Mouse (Mus musculus) hindbrain, embryonic 10.5 days (tissue): ENCODE measurements around the gene BC030870. TPM values are rescaled to one million over a fixed set of nuclear protein-coding genes. Genes with fewer than 3 reads are reported as not detected.
A peak's percentile ranks its signal among the peaks of the same experiment; 100 is the strongest.

Source experiments
- DNase-seq: peaks from one replicate; pipeline ENCODE4 v3.0.0-alpha.2; 2017; ENCODE audit warnings: low spot score
- H3K27ac ChIP-seq: fragments of 300-500 bp; sonication (generic); 2 replicates; pipeline ENCODE4 v1.5.1; 2016; ENCODE audit warnings: mild to moderate bottlenecking, moderate library complexity
- H3K27me3 ChIP-seq: fragments of 300-500 bp; sonication (generic); 2 replicates; pipeline ENCODE4 v1.6.1; 2016; ENCODE audit warnings: mild to moderate bottlenecking; ENCODE audit not compliant: poor library complexity, insufficient read depth, severe bottlenecking
- H3K36me3 ChIP-seq: fragments of 300-500 bp; sonication (generic); 2 replicates; pipeline ENCODE4 v1.6.1; 2016; ENCODE audit warnings: mild to moderate bottlenecking, moderate library complexity
- H3K4me1 ChIP-seq: fragments of 300-500 bp; sonication (generic); replicated peaks from 2 replicates; pipeline ENCODE4 v1.6.1; 2016; ENCODE audit warnings: mild to moderate bottlenecking
- H3K4me3 ChIP-seq: fragments of 300-500 bp; sonication (generic); 2 replicates; pipeline ENCODE4 v1.5.1; 2016; ENCODE audit warnings: mild to moderate bottlenecking, moderate library complexity
- H3K9me3 ChIP-seq: fragments of 300-500 bp; sonication (generic); 2 replicates; pipeline ENCODE4 v1.6.1; 2016; ENCODE audit warnings: mild to moderate bottlenecking, moderate library complexity
- whole genome bisulfite sequencing: fragments of 180-500 bp; shearing (Covaris S2); methylation state at CpG from one replicate; pipeline ENCODE4 v1.1.7; 2016; 5-methylcytosine and 5-hydroxymethylcytosine counted together
- polyA plus RNA-seq: library from polyadenylated mRNA; unstranded; fragments of >200 nt; fragmentation: Nextera tagmentation; extraction: Ambion mirVana; gene quantifications from 2 replicates; pipeline ENCODE4 v1.2.1, GENCODE M21; 2016

BC030870 gene
- polyA plus RNA-seq, 1 experiment from 2014 or later: not detected

DNA sequence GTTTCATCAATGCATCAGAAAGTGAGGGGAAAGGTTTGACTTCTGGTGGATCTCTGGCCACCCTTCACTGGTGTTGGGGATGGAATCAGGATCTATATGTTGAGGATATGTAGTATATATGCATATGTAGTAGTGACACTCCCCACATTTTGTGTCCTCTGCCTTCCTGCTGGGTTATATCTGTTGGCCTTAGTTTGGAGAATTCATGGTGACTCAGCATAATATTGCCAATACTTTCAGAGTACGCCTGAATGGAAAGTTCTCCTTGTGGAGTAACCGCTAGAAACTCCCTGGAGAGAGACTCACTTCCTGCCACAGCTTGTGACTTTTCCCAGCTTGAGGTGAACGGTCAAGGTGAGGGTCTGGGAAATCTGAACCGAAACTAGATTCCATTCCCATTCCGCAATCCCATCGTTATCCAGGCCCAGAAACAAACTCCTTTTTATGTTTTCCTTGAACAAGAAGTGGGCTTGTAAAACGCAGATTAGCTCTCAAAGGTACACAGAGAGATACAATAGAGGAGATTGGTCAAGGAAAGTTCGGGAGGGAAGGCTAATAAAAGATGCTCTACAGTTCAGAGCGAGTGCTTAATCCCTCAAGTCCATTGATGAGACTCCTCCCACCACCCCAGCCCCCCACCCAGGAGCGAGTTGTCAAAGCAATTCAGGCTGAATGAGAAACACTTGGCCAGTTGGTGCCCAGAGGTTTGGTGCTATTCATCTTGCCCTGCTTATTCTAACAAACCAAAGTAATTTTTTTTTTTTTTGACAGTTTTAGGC is 61.5 kb downstream of the BC030870 start:
- H3K36me3 ChIP-seq: no peaks in the 10 kb centered on the region
- no peaks in the 10 kb centered on the region for H3K9me3 ChIP-seq
- H3K4me3 ChIP-seq: no peak overlapping the region
- H3K27ac ChIP-seq: no peak overlapping the region
- no peak for DNase-seq
- no peaks in the 10 kb centered on the region for H3K4me1 ChIP-seq
- H3K27me3 ChIP-seq: no peaks in the 10 kb centered on the region
- 46% methylated on average over 10 of the region's 10 CpGs for WGBS

DNA sequence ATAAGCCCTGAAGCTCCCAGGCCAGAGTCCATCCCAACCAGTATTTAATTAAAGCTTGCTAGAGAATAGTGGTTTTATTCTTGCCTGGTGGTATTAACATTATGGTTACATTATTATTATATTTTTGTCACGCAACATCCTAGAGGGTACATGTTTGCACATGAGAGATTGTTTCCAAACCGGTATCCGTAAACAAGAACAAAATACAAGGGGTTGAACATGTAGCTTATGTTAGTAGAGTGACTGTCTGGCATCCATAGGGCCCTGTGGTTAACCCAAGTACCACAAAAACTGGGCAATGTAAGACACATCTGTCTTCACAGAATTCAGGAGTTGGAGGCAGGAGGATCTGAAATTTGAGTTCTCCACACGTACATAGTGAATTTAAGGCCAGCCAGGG is 62.3 kb downstream of the BC030870 start:
- WGBS: 91% methylated on average over 4 of the region's 4 CpGs
- Histone ChIP-seq H3K27ac (no peak overlapping the region), H3K36me3 (no peaks in the 10 kb centered on the region), H3K9me3 (no peaks in the 10 kb centered on the region), H3K4me3 (no peak overlapping the region), H3K4me1 (no peaks in the 10 kb centered on the region), H3K27me3 (no peaks in the 10 kb centered on the region)
- DNase-seq: no peak

DNA sequence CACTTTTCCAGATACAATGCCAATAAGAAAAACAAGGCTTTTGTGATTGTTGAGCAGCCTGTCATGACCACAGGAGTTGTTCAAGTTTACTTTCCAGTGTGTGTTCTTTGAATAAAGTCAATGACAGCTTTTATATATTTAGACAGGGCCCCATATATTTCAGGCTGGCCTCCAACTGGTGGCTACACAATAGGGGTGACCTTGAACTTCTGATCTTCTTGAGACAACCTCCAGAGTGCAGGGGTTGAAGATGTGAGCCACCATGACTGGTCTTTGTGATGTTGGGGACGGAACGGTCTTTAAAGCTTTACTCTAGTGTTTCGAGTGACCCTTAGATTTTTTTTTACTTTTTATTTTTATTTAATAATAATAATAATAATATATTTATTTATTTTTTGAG is 63.7 kb downstream of the BC030870 start:
- H3K27me3 ChIP-seq: no peaks in the 10 kb centered on the region
- H3K36me3 ChIP-seq: no peaks in the 10 kb centered on the region
- no peaks in the 10 kb centered on the region for H3K4me1 ChIP-seq
- WGBS: 90% methylated on average over 3 of the region's 3 CpGs
- no peaks in the 10 kb centered on the region for H3K9me3 ChIP-seq
- no peak overlapping the region for H3K4me3 ChIP-seq
- no peak for DNase-seq
- no peak overlapping the region for H3K27ac ChIP-seq

DNA sequence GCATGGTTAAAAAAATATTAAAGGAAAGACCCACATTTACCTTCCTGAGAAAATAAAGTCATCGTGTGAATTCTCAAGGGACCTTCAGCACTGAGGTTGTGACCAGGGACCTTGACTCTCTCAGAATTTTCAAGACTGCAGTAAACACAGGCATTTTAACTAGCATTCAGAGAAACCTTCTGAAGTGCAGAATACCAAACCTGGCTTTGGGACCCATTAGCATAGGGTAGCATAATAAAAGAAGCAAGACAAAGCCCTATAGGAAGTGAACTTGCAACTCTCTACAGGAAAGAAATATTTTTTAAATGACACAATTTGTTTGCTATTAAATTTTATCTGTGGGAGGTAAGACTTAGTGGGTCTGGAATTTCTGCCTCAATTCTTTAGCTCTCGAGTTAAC is 65.3 kb downstream of the BC030870 start:
- 59% methylated on average over 2 of the region's 2 CpGs for WGBS

DNA sequence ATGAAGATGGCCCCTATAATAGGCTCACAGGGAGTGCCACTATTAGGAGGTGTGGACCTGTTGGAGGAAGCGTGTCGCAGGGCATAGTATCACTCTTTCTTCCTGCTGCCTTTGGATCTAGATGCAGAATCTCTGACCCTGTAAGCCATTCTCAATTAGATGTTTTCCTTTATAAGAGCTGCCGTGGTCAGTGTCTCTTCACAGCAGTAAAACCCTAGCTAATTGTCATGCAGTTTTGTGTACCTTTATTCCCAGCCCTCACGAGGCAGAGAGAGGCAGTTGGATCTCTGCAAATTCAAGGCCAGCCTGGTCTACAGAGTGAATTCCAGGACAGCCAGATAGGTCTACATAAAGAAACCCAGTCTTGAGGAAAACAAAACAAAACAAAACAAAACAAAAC is 67.2 kb downstream of the BC030870 start:
- H3K36me3 ChIP-seq: no peaks in the 10 kb centered on the region
- no peaks in the 10 kb centered on the region for H3K9me3 ChIP-seq
- DNase-seq: no peak
- 73% methylated on average over 4 of the region's 4 CpGs for WGBS
- no peak overlapping the region for H3K27ac ChIP-seq
- no peaks in the 10 kb centered on the region for H3K4me1 ChIP-seq
- H3K4me3 ChIP-seq: no peak overlapping the region
- no peaks in the 10 kb centered on the region for H3K27me3 ChIP-seq

More for the DNA sequence above, 65.3 kb downstream of the BC030870 start:
- H3K36me3 ChIP-seq: no peaks in the 10 kb centered on the region
- no peaks in the 10 kb centered on the region for H3K4me1 ChIP-seq
- no peak overlapping the region for H3K27ac ChIP-seq
- no peaks in the 10 kb centered on the region for H3K27me3 ChIP-seq
- no peak for DNase-seq
- H3K9me3 ChIP-seq: no peaks in the 10 kb centered on the region
- H3K4me3 ChIP-seq: no peak overlapping the region

DNA sequence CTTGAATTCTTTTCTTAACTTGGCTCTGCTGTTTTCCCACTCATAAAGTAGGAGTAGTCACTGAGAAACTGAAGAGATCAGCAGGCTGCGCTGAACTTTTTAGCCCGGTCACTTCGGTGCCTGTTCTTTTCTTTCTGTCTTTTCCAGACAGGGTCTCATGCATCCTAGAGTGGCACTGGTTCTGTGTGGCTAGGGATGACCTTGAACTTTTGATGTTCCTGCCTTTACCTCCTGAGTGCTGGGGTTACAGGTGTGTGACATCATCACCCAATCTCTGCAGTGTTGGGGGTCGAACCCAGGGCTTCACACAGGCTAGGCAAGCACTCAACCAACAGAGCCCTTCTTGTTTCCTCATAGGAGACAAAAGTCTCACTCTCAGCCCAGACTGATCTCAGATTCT is 72.6 kb downstream of the BC030870 start:
- WGBS: 93% methylated on average over 4 of the region's 4 CpGs
- H3K36me3 ChIP-seq: no peaks in the 10 kb centered on the region
- no peak for DNase-seq
- H3K4me1 ChIP-seq: no peaks in the 10 kb centered on the region
- H3K9me3 ChIP-seq: no peaks in the 10 kb centered on the region
- no peak overlapping the region for H3K4me3 ChIP-seq
- H3K27me3 ChIP-seq: no peaks in the 10 kb centered on the region
- no peak overlapping the region for H3K27ac ChIP-seq

DNA sequence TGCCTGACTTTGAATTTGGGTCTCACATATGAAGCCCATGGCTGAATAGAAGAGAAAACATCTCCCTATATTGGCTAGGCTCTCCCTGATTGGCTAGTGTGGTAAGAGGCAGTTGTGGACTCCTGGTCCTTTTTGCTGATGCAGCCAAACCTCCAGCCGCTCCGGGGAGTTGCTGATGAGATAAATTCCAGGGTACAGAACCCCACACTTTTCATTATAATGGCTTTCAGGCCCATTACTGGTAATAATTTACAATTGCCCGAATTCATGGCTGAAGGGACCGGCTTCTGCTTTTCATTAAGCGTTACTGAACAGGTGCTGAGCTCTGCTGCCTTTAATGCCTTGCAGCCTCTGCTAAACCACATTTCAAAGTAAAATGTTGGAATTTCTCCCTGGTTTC is 75.4 kb downstream of the BC030870 start:
- H3K4me3 ChIP-seq: no peak overlapping the region
- no peaks in the 10 kb centered on the region for H3K27me3 ChIP-seq
- H3K27ac ChIP-seq: no peak overlapping the region
- no peaks in the 10 kb centered on the region for H3K4me1 ChIP-seq
- no peaks in the 10 kb centered on the region for H3K9me3 ChIP-seq
- 74% methylated on average over 5 of the region's 5 CpGs for WGBS
- no peak for DNase-seq
- no peaks in the 10 kb centered on the region for H3K36me3 ChIP-seq

DNA sequence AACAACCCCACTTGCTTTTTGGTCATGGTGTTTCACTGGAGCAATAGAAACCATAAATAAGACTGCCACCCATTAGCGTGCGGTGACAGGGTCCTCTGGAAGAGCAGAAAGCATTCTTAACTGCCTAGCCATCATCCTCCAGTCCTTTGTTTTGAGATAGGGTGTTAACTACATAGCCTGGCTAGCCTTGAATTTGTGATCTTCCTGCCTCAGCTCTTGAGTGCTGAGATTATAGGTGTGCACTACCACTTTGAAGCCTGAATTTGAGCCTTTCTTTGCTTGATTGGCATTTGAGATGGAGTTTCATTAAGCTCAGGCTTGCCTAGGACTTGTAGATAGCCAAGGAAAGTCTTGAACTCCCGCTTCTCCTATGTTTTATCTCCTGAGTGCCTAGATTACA is 75.8 kb downstream of the BC030870 start:
- Histone ChIP-seq H3K4me3 (no peak overlapping the region), H3K4me1 (no peaks in the 10 kb centered on the region), H3K27me3 (no peaks in the 10 kb centered on the region), H3K9me3 (no peaks in the 10 kb centered on the region), H3K27ac (no peak overlapping the region), H3K36me3 (no peaks in the 10 kb centered on the region)
- DNase-seq: no peak
- 94% methylated on average over 3 of the region's 3 CpGs for WGBS

DNA sequence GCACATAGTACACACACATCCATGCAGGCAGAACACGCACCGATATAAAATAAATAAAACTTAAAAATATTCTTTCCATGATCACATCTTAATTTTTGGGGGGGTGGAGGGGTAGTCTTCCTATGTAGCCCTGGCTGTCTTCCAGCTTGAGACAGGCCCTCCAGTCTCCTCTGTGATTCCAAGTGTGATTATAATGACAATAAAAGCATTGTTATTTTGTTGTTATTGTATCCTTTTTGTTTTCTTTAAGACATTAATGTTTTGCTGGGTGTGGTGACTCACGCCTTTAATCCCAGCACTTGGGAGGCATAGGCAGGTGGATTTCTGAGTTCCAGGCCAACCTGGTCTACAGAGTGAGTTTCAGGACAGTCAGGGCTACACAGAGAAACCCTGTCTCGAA is 81.6 kb downstream of the BC030870 start:
- 87% methylated on average over 4 of the region's 4 CpGs for WGBS
- H3K27ac ChIP-seq: no peak overlapping the region
- H3K4me3 ChIP-seq: no peak overlapping the region
- H3K4me1 ChIP-seq: peaks cover 9% of the 10 kb centered on the region
- no peak for DNase-seq
- no peaks in the 10 kb centered on the region for H3K36me3 ChIP-seq
- no peaks in the 10 kb centered on the region for H3K27me3 ChIP-seq
- no peaks in the 10 kb centered on the region for H3K9me3 ChIP-seq

DNA sequence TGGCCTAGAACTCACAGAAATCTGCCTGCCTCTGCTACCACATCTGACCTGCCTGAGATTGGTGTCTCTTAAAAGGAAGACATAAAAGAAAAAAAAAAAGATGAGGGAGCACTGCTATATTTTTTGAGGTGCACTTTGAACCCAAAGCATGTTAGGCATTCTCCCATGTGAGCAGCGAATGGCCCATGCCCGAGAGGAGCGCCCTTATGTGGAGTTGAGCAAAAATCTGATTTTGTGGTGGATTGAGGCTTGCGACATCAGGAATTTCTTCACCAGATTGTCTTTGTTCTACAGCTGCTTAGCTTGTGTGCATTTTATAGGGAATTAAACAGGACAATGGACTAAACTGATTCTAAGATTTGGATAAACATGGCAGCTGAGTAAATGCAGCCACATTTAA is 82.2 kb downstream of the BC030870 start:
- Histone ChIP-seq H3K4me3 (no peak overlapping the region), H3K4me1 (peaks cover 9% of the 10 kb centered on the region), H3K36me3 (no peaks in the 10 kb centered on the region), H3K27me3 (no peaks in the 10 kb centered on the region), H3K27ac (no peak overlapping the region), H3K9me3 (no peaks in the 10 kb centered on the region)
- 95% methylated on average over 4 of the region's 4 CpGs for WGBS
- DNase-seq: no peak

DNA sequence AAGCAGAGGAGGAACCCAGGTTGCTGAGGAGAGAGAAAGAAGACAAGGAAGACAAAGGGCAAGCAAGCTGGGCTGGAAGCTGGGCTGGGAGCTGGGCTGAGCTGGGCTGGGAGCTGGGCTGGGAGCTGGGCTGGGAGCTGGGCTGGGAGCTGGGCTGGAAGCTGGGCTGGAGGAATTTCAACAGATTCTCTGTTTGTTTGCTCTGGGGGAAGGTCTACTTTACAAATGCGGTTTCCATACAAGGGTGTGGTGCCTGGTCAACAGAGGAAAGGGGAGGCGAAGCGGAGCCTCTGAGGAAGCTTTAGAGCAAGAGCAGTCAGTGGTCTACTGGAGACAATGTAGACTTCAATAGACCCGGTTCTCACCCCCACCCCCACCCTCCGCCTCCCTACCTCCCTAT is 82.8 kb downstream of the BC030870 start:
- WGBS: 21% methylated on average over 5 of the region's 5 CpGs
- Histone ChIP-seq H3K27me3 (no peaks in the 10 kb centered on the region), H3K4me1 (peaks cover 9% of the 10 kb centered on the region), H3K27ac (peak overlapping the region; percentile 53), H3K4me3 (peak overlapping the region; percentile 9; the same call in 1 of the 2 replicates), H3K9me3 (no peaks in the 10 kb centered on the region), H3K36me3 (no peaks in the 10 kb centered on the region)
- DNase-seq: peak; percentile 19

DNA sequence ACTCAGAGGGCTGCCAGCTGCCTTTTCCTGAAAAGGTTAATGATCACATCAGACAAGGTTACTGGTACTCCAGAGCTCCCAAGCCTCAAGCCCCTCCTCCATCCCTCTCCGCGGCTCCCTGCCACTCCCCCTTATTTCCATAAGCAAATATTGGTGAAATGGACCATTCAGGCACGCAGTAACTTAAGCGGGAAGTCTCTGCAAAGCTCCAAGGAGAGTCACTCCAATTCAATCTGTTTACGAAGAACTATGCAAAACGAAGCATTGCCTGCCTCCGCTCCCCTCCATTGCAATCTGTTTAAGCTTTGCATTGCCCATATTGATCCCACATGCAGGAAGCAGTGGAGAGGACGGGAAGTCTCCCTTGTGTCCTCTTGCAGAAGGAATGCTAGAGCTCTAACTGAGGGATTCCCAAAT is 92.2 kb downstream of the BC030870 start, which contains the start of gene Apela:
Gene Apela, minus strand, starts transcription at position 220 of the 417 bp plus-strand sequence.
- Histone ChIP-seq H3K9me3 (0 out of 2 replicates have a peak, but pooled peaks cover 2% of the 10 kb centered on the region), H3K4me3 (peak within 1 kb of the TSS; percentile 46), H3K4me1 (peaks cover 39% of the 10 kb centered on the region), H3K27ac (no peak within 1 kb of the TSS), H3K27me3 (no peaks in the 10 kb centered on the region), H3K36me3 (no peaks in the 10 kb centered on the region)
- peak; percentile 71 for DNase-seq
- under 1% methylated on average over 8 of the region's 8 CpGs for WGBS
